Mouse (Mus musculus) limb, embryonic 10.5 days (tissue): Measurements from ENCODE around the gene Fam184b. TPM values are rescaled to one million over a fixed set of nuclear protein-coding genes. Genes with fewer than 3 reads are reported as not detected.

Experiments used
- DNase-seq: peaks from one replicate; pipeline ENCODE4 v3.0.0-alpha.2; 2017; ENCODE audit warnings: low spot score
- H3K27ac ChIP-seq: fragments of 300-500 bp; sonication (generic); 2 replicates; pipeline ENCODE4 v1.5.1; 2016; ENCODE audit warnings: mild to moderate bottlenecking
- H3K27me3 ChIP-seq: fragments of 300-500 bp; sonication (generic); 2 replicates; pipeline ENCODE4 v1.6.1; 2016; ENCODE audit warnings: low read depth, mild to moderate bottlenecking; ENCODE audit not compliant: poor library complexity, severe bottlenecking
- H3K36me3 ChIP-seq: fragments of 300-500 bp; sonication (generic); 2 replicates; pipeline ENCODE4 v1.6.1; 2016; ENCODE audit warnings: mild to moderate bottlenecking, moderate library complexity
- H3K4me1 ChIP-seq: fragments of 300-500 bp; sonication (generic); 2 replicates; pipeline ENCODE4 v1.6.1; 2016
- H3K4me3 ChIP-seq: fragments of 300-500 bp; sonication (generic); 2 replicates; pipeline ENCODE4 v1.5.1; 2016; ENCODE audit warnings: mild to moderate bottlenecking, moderate library complexity
- H3K9me3 ChIP-seq: fragments of 300-500 bp; sonication (generic); replicated peaks from 2 replicates; pipeline ENCODE4 v1.6.1; 2016; ENCODE audit warnings: mild to moderate bottlenecking
- WGBS: fragments of 180-500 bp; shearing (Covaris S2); methylation state at CpG from one replicate; pipeline ENCODE4 v1.1.7; 2016; 5-methylcytosine and 5-hydroxymethylcytosine counted together
- polyA plus RNA-seq: library from polyadenylated mRNA; unstranded; fragments of >200 nt; fragmentation: Nextera tagmentation; extraction: Ambion mirVana; gene quantifications from 2 replicates; pipeline ENCODE4 v1.2.1, GENCODE M21; 2016

Gene Fam184b
- 0.66 and 0.75 TPM in 2 replicates for polyA plus RNA-seq

- peaks cover 14% of the 10 kb centered on the region for H3K4me1 ChIP-seq
- H3K4me3 ChIP-seq: peak within 1 kb of the TSS; percentile 74
- H3K36me3 ChIP-seq: no peaks in the 10 kb centered on the region
- peak within 1 kb of the TSS; percentile 59 for H3K27ac ChIP-seq
- WGBS: 1% methylated on average over 48 of the region's 48 CpGs
- no peaks in the 10 kb centered on the region for H3K9me3 ChIP-seq
- peak; percentile 69 for DNase-seq
- H3K27me3 ChIP-seq: peaks cover 48% of the 10 kb centered on the region
Measured at GRCm38 (mm10) chr5:45638806-45639714, at the start of gene Fam184b. Gene Fam184b (minus strand): TSS chr5:45639614.

- DNase-seq: no peak
- H3K4me3 ChIP-seq: no peak overlapping the region
- no peak overlapping the region for H3K27ac ChIP-seq
- peaks cover 73% of the 10 kb centered on the region for H3K36me3 ChIP-seq
- no peaks in the 10 kb centered on the region for H3K9me3 ChIP-seq
- H3K4me1 ChIP-seq: no peaks in the 10 kb centered on the region
- H3K27me3 ChIP-seq: no peaks in the 10 kb centered on the region
- 85% methylated on average over 4 of the region's 4 CpGs for WGBS
Measured at GRCm38 (mm10) chr5:45689152-45689551, 49.7 kb upstream of the Fam184b start.

- 96% methylated on average over 3 of the region's 3 CpGs for WGBS
- Histone ChIP-seq H3K9me3 (no peaks in the 10 kb centered on the region), H3K36me3 (peaks cover 83% of the 10 kb centered on the region), H3K4me3 (no peak overlapping the region), H3K4me1 (no peaks in the 10 kb centered on the region), H3K27ac (no peak overlapping the region), H3K27me3 (no peaks in the 10 kb centered on the region)
- DNase-seq: no peak
Measured at GRCm38 (mm10) chr5:45686223-45686622, 46.8 kb upstream of the Fam184b start.

GRCm38 (mm10) chr5:45685243-45685642 lies 45.8 kb upstream of the Fam184b start:
- Histone ChIP-seq H3K27ac (no peak overlapping the region), H3K4me1 (no peaks in the 10 kb centered on the region), H3K27me3 (no peaks in the 10 kb centered on the region), H3K4me3 (no peak overlapping the region), H3K36me3 (peaks cover 86% of the 10 kb centered on the region), H3K9me3 (no peaks in the 10 kb centered on the region)
- WGBS: 94% methylated on average over 2 of the region's 2 CpGs
- DNase-seq: no peak

GRCm38 (mm10) chr5:45683388-45683787 lies 44.0 kb upstream of the Fam184b start:
- peaks cover 89% of the 10 kb centered on the region for H3K36me3 ChIP-seq
- no peaks in the 10 kb centered on the region for H3K9me3 ChIP-seq
- no peaks in the 10 kb centered on the region for H3K4me1 ChIP-seq
- no peak overlapping the region for H3K27ac ChIP-seq
- H3K27me3 ChIP-seq: no peaks in the 10 kb centered on the region
- no peak for DNase-seq
- WGBS: 97% methylated on average over 1 of the region's 1 CpGs
- H3K4me3 ChIP-seq: no peak overlapping the region

- no peak overlapping the region for H3K4me3 ChIP-seq
- no peak for DNase-seq
- H3K9me3 ChIP-seq: no peaks in the 10 kb centered on the region
- H3K27ac ChIP-seq: no peak overlapping the region
- H3K27me3 ChIP-seq: no peaks in the 10 kb centered on the region
- H3K36me3 ChIP-seq: peaks cover 97% of the 10 kb centered on the region
- no peaks in the 10 kb centered on the region for H3K4me1 ChIP-seq
Measured at GRCm38 (mm10) chr5:45679955-45680354, 40.5 kb upstream of the Fam184b start.

GRCm38 (mm10) chr5:45677639-45678038 lies 38.2 kb upstream of the Fam184b start:
- Histone ChIP-seq H3K4me3 (no peak overlapping the region), H3K27ac (no peak overlapping the region), H3K36me3 (peaks cover 89% of the 10 kb centered on the region), H3K9me3 (no peaks in the 10 kb centered on the region), H3K27me3 (no peaks in the 10 kb centered on the region), H3K4me1 (no peaks in the 10 kb centered on the region)
- DNase-seq: no peak
- 78% methylated on average over 4 of the region's 4 CpGs for WGBS

GRCm38 (mm10) chr5:45675032-45675431 lies 35.6 kb upstream of the Fam184b start:
- peaks cover 7% of the 10 kb centered on the region for H3K4me1 ChIP-seq
- H3K27ac ChIP-seq: no peak overlapping the region
- no peak for DNase-seq
- H3K9me3 ChIP-seq: no peaks in the 10 kb centered on the region
- H3K36me3 ChIP-seq: peaks cover 72% of the 10 kb centered on the region
- no peaks in the 10 kb centered on the region for H3K27me3 ChIP-seq
- 94% methylated on average over 1 of the region's 1 CpGs for WGBS
- no peak overlapping the region for H3K4me3 ChIP-seq

GRCm38 (mm10) chr5:45670894-45671494 lies 31.6 kb upstream of the Fam184b start:
- Histone ChIP-seq H3K4me3 (peak overlapping the region; percentile 77), H3K27ac (no peak overlapping the region), H3K9me3 (no peaks in the 10 kb centered on the region), H3K4me1 (peaks cover 14% of the 10 kb centered on the region), H3K36me3 (peaks cover 33% of the 10 kb centered on the region), H3K27me3 (no peaks in the 10 kb centered on the region)
- no peak for DNase-seq
- 74% methylated on average over 5 of the region's 5 CpGs for WGBS

- H3K27ac ChIP-seq: peak overlapping the region; percentile 93
- H3K9me3 ChIP-seq: no peaks in the 10 kb centered on the region
- no peak for DNase-seq
- peak overlapping the region; percentile 77 for H3K4me3 ChIP-seq
- H3K27me3 ChIP-seq: no peaks in the 10 kb centered on the region
- peaks cover 14% of the 10 kb centered on the region for H3K4me1 ChIP-seq
- H3K36me3 ChIP-seq: peaks cover 26% of the 10 kb centered on the region
- under 1% methylated on average over 13 of the region's 13 CpGs for WGBS
Measured at GRCm38 (mm10) chr5:45670280-45670670, 30.9 kb upstream of the Fam184b start.

- peaks cover 20% of the 10 kb centered on the region for H3K36me3 ChIP-seq
- H3K27ac ChIP-seq: peak within 1 kb of the TSS; percentile 93
- peaks cover 14% of the 10 kb centered on the region for H3K4me1 ChIP-seq
- peak; percentile 99 for DNase-seq
- no peaks in the 10 kb centered on the region for H3K27me3 ChIP-seq
- WGBS: under 1% methylated on average over 66 of the region's 66 CpGs
- H3K4me3 ChIP-seq: peak within 1 kb of the TSS; percentile 77
- no peaks in the 10 kb centered on the region for H3K9me3 ChIP-seq
Measured at GRCm38 (mm10) chr5:45669598-45670279, 30.3 kb upstream of the Fam184b start, which contains the start of gene Ncapg. Gene Ncapg (plus strand): TSS chr5:45669919.

- H3K9me3 ChIP-seq: no peaks in the 10 kb centered on the region
- H3K4me3 ChIP-seq: peak overlapping the region; percentile 77
- H3K27ac ChIP-seq: peak overlapping the region; percentile 93
- DNase-seq: no peak
- H3K27me3 ChIP-seq: no peaks in the 10 kb centered on the region
- WGBS: under 1% methylated on average over 27 of the region's 27 CpGs
- peaks cover 14% of the 10 kb centered on the region for H3K4me1 ChIP-seq
- peaks cover 18% of the 10 kb centered on the region for H3K36me3 ChIP-seq
Measured at GRCm38 (mm10) chr5:45669234-45669597, 29.8 kb upstream of the Fam184b start.

GRCm38 (mm10) chr5:45668831-45669230 lies 29.4 kb upstream of the Fam184b start:
- no peaks in the 10 kb centered on the region for H3K9me3 ChIP-seq
- no peaks in the 10 kb centered on the region for H3K27me3 ChIP-seq
- peak overlapping the region; percentile 93 for H3K27ac ChIP-seq
- DNase-seq: peak; percentile 34
- H3K4me1 ChIP-seq: peaks cover 14% of the 10 kb centered on the region
- H3K4me3 ChIP-seq: peak overlapping the region; percentile 77
- 3% methylated on average over 3 of the region's 3 CpGs for WGBS
- peaks cover 17% of the 10 kb centered on the region for H3K36me3 ChIP-seq
